15 mouse cellular contexts compared by ENCODE assay signal in genomic region chrX:70816662-70817061, GRCm38 (mm10).
DNase-seq lines count a peak whose midpoint lies in the region; ATAC-seq and TF ChIP-seq lines count a peak whose summit lies in the region.
"Had no signal": no experiment of that assay in that cellular context is flagged by ENCODE, and none has a peak within 500 bp of the region (broad histone marks: within the 10 kb centered on the region; RNA-seq: fewer than 3 reads in every experiment).

No protein-coding gene starts in this region.

- WGBS in hindbrain, embryonic 16.5 days = 77% methylated on average over 3 of the region's 3 CpGs
- 84% methylated on average over 3 of the region's 3 CpGs for WGBS in hindbrain, embryonic 13.5 days
- 52% methylated on average over 3 of the region's 3 CpGs for WGBS in lung, adult 2 months
- 1% methylated on average over 3 of the region's 3 CpGs for WGBS in cerebellum, adult 2 months

- H3K4me1 ChIP-seq in hindbrain, embryonic 16.5 days (ENCODE audit: control insufficient read depth, insufficient read depth, low read depth, low read length) = no peaks in the 10 kb centered on the region
- no peaks in the 10 kb centered on the region for H3K4me1 ChIP-seq in hindbrain, embryonic 13.5 days (replicated peaks)
- no peaks in the 10 kb centered on the region; the same call in 1 of the 2 replicates for H3K4me1 ChIP-seq in lung, adult 2 months (ENCODE audit: control insufficient read depth, insufficient read depth, low read length)
- peaks cover 14% of the 10 kb centered on the region; the same call in 1 of the 2 replicates for H3K4me1 ChIP-seq in cerebellum, adult 2 months (ENCODE audit: control insufficient read depth, insufficient read depth, low read length)
- H3K4me1 ChIP-seq: midbrain, embryonic 10.5 days had no signal

- intact Hi-C loops in heart, postnatal 10 days (cut with DNase I) = loop anchor here (5.0 kb wide), 1 partner anchor 86 kb away; no protein-coding TSS in a partner anchor

- no peak overlapping the region for H3K9ac ChIP-seq in hindbrain, embryonic 16.5 days (ENCODE audit: low read depth, low read length)
- H3K9ac ChIP-seq in hindbrain, embryonic 13.5 days = no peak overlapping the region
- H3K9ac ChIP-seq: lung, embryonic 14.5 days had no signal

- peak; percentile 65; the same call in 1 of the 2 replicates for ATAC-seq in hindbrain, embryonic 16.5 days
- ATAC-seq in hindbrain, embryonic 13.5 days (ENCODE audit: low FRiP score) = no peak
- no peak for ATAC-seq in granulocyte monocyte progenitor cell, adult 5-6 weeks (replicated peaks; ENCODE audit: poor library complexity, severe bottlenecking)
- ATAC-seq: CD4-positive, CD25-positive, alpha-beta regulatory T cell, adult 4 months had no signal

- no peak overlapping the region for H3K4me3 ChIP-seq in hindbrain, embryonic 16.5 days (ENCODE audit: low read length)
- H3K4me3 ChIP-seq in hindbrain, embryonic 13.5 days = no peak overlapping the region
- H3K4me3 ChIP-seq in lung, adult 2 months (replicated peaks; ENCODE audit: extremely low read depth, low read depth, low read length) = no peak overlapping the region
- H3K4me3 ChIP-seq in cerebellum, adult 2 months (replicated peaks; ENCODE audit: insufficient read depth, low read depth, low read length) = no peak overlapping the region
- H3K4me3 ChIP-seq: midbrain, embryonic 10.5 days; myocyte had no signal

- H3K4me2 ChIP-seq in hindbrain, embryonic 16.5 days (ENCODE audit: low read length) = no peak overlapping the region
- no peak overlapping the region for H3K4me2 ChIP-seq in hindbrain, embryonic 13.5 days
- H3K4me2 ChIP-seq: lung, embryonic 14.5 days had no signal

- no peaks in the 10 kb centered on the region for H3K36me3 ChIP-seq in hindbrain, embryonic 16.5 days (ENCODE audit: control insufficient read depth, insufficient read depth, low read length)
- no peaks in the 10 kb centered on the region for H3K36me3 ChIP-seq in hindbrain, embryonic 13.5 days
- H3K36me3 ChIP-seq: midbrain, embryonic 10.5 days had no signal

- no peak for TF ChIP-seq CTCF in lung, adult 2 months (IDR thresholded peaks at IDR 0.05; ENCODE audit: insufficient read depth, low read length)
- TF ChIP-seq CTCF in cerebellum, adult 2 months (IDR thresholded peaks at IDR 0.05; ENCODE audit: borderline replicate concordance, insufficient read depth, low read depth, low read length) = no peak

- no peaks in the 10 kb centered on the region for H3K9me3 ChIP-seq in hindbrain, embryonic 16.5 days (ENCODE audit: control insufficient read depth, low read length)
- H3K9me3 ChIP-seq in hindbrain, embryonic 13.5 days = no peaks in the 10 kb centered on the region
- H3K9me3 ChIP-seq: midbrain, embryonic 10.5 days had no signal

- no peaks in the 10 kb centered on the region for H3K27me3 ChIP-seq in hindbrain, embryonic 16.5 days (replicated peaks; ENCODE audit: control insufficient read depth, insufficient read depth, low read length)
- no peaks in the 10 kb centered on the region for H3K27me3 ChIP-seq in hindbrain, embryonic 13.5 days
- H3K27me3 ChIP-seq in cerebellum, adult 2 months (ENCODE audit: control insufficient read depth, insufficient read depth, low read length) = no peaks in the 10 kb centered on the region

- H3K27ac ChIP-seq in hindbrain, embryonic 16.5 days (ENCODE audit: low read depth, low read length) = no peak overlapping the region
- H3K27ac ChIP-seq in hindbrain, embryonic 13.5 days = no peak overlapping the region
- no peak overlapping the region for H3K27ac ChIP-seq in cerebellum, adult 2 months (ENCODE audit: insufficient read depth, low read length)
- H3K27ac ChIP-seq: midbrain, embryonic 10.5 days had no signal

- DNase-seq in lung, postnatal 36 days = peak; percentile 13
- DNase-seq in lung, adult 2 months = no peak
- DNase-seq in cerebellum, adult 2 months = peak; percentile 44 to 70
- peak; percentile 14 to 17 for DNase-seq in heart, postnatal 10 days
- DNase-seq: kidney, postnatal 14 days; liver; lung, embryonic 14.5 days; right cerebral cortex, postnatal 25 days; thymus, postnatal 14 days had no signal

- no peak for TF ChIP-seq POLR2A in lung, adult 2 months (IDR thresholded peaks at IDR 0.05; ENCODE audit: borderline replicate concordance, extremely low read depth, low read depth, low read length)
- TF ChIP-seq POLR2A in cerebellum, adult 2 months (IDR thresholded peaks at IDR 0.05; ENCODE audit: borderline replicate concordance, insufficient read depth, low read length) = no peak
